Mouse (Mus musculus): ENCODE results near the gene Tuba1a.

Gene Tuba1a

GRCm38 (mm10) chr15:98953401-98954356 is at the start of gene Tuba1a, which contains the start of gene Gm49450:
Tuba1a (minus strand) TSS chr15:98953703.
Gm49450 (minus strand) TSS chr15:98953551.
- peak; percentile 67 to 76 for DNase-seq (ENCODE audit: low spot score in 2 of 2)

- no peak for DNase-seq (ENCODE audit: low spot score in 2 of 2)
These were observed 48.0 kb upstream of the Tuba1a start for GRCm38 (mm10) chr15:99001451-99001931.

GRCm38 (mm10) chr15:99000535-99001283 is 47.2 kb upstream of the Tuba1a start:
- peak in 1 of 2 experiments; percentile 48 for DNase-seq (ENCODE audit: low spot score in 2 of 2)

GRCm38 (mm10) chr15:98998775-98999157 is 45.3 kb upstream of the Tuba1a start:
- no peak for DNase-seq (ENCODE audit: low spot score in 2 of 2)

- no peak for DNase-seq (ENCODE audit: low spot score in 2 of 2)
These were observed 44.7 kb upstream of the Tuba1a start for GRCm38 (mm10) chr15:98997938-98998774.

- no peak for DNase-seq (ENCODE audit: low spot score in 2 of 2)
These were observed 43.3 kb upstream of the Tuba1a start for GRCm38 (mm10) chr15:98996840-98997239.

GRCm38 (mm10) chr15:98994957-98995520 is 41.5 kb upstream of the Tuba1a start:
- DNase-seq (ENCODE audit: low spot score in 2 of 2) = no peak

- DNase-seq (ENCODE audit: low spot score in 2 of 2) = peak; percentile 78 to 89
These were observed 40.4 kb upstream of the Tuba1a start for GRCm38 (mm10) chr15:98993865-98994264.

GRCm38 (mm10) chr15:98993093-98993793 is 39.7 kb upstream of the Tuba1a start:
- DNase-seq (ENCODE audit: low spot score in 2 of 2) = peak; percentile 90 to 95

GRCm38 (mm10) chr15:98992086-98992912 is 38.8 kb upstream of the Tuba1a start:
- DNase-seq (ENCODE audit: low spot score in 2 of 2) = peak in 1 of 2 experiments; percentile 22

GRCm38 (mm10) chr15:98991540-98992050 is 38.1 kb upstream of the Tuba1a start:
- DNase-seq (ENCODE audit: low spot score in 2 of 2) = no peak

- DNase-seq (ENCODE audit: low spot score in 2 of 2) = no peak
These were observed 37.4 kb upstream of the Tuba1a start for GRCm38 (mm10) chr15:98990669-98991539.

GRCm38 (mm10) chr15:98989701-98990430 is 36.4 kb upstream of the Tuba1a start:
- DNase-seq (ENCODE audit: low spot score in 2 of 2) = no peak

GRCm38 (mm10) chr15:98988787-98989186 is 35.3 kb upstream of the Tuba1a start:
- no peak for DNase-seq (ENCODE audit: low spot score in 2 of 2)

- DNase-seq (ENCODE audit: low spot score in 2 of 2) = no peak
These were observed 34.2 kb upstream of the Tuba1a start for GRCm38 (mm10) chr15:98987661-98988181.

- DNase-seq (ENCODE audit: low spot score in 2 of 2) = no peak
These were observed 33.7 kb upstream of the Tuba1a start for GRCm38 (mm10) chr15:98987077-98987630.
